Mouse (Mus musculus) kidney, embryonic 14.5 days (tissue): ENCODE data around the gene Cacna2d2. TPM values are rescaled to one million over a fixed set of nuclear protein-coding genes. Genes with fewer than 3 reads are reported as not detected.
"Not testable (repeated sequence)": the region's sequence is repeated elsewhere in the genome, so short reads cannot be mapped to it uniquely, and the experiment has no call there.

Experiments used
- ATAC-seq: fragments of 200-750 bp; cut with Nextera tagmentation; 2 replicates; pipeline ENCODE4 v1.8.0; 2017; ENCODE audit warnings: moderate number of reproducible peaks, mild to moderate bottlenecking, moderate TSS enrichment, moderate library complexity; ENCODE audit not compliant: low FRiP score, low TSS enrichment
- H3K27ac ChIP-seq: fragments of 300-500 bp; sonication (generic); 2 replicates; pipeline ENCODE4 v1.5.1; 2014; ENCODE audit warnings: low read depth, mild to moderate bottlenecking, low read length, moderate library complexity, mixed read lengths
- H3K27me3 ChIP-seq: fragments of 300-500 bp; sonication (generic); 2 replicates; pipeline ENCODE4 v1.6.1; 2014; ENCODE audit warnings: mild to moderate bottlenecking, low read length; ENCODE audit not compliant: control insufficient read depth, insufficient read depth
- H3K36me3 ChIP-seq: fragments of 300-500 bp; sonication (generic); 2 replicates; pipeline ENCODE4 v1.6.1; 2014; ENCODE audit warnings: low read length, mixed read lengths; ENCODE audit not compliant: control insufficient read depth, insufficient read depth
- H3K4me1 ChIP-seq: fragments of 300-500 bp; sonication (generic); 2 replicates; pipeline ENCODE4 v1.6.1; 2014; ENCODE audit warnings: low read length, mixed read lengths; ENCODE audit not compliant: control insufficient read depth, insufficient read depth
- H3K4me2 ChIP-seq: fragments of 300-500 bp; sonication (generic); replicated peaks from 2 replicates; pipeline ENCODE4 v1.6.1; 2014; ENCODE audit warnings: low read depth, mild to moderate bottlenecking, low read length
- H3K4me3 ChIP-seq: fragments of 300-500 bp; sonication (generic); 2 replicates; pipeline ENCODE4 v1.5.1; 2014; ENCODE audit warnings: mild to moderate bottlenecking, low read length
- H3K9ac ChIP-seq: fragments of 300-500 bp; sonication (generic); 2 replicates; pipeline ENCODE4 v1.6.1; 2014; ENCODE audit warnings: low read depth, mild to moderate bottlenecking, low read length, moderate library complexity
- H3K9me3 ChIP-seq: fragments of 300-500 bp; sonication (generic); 2 replicates; pipeline ENCODE4 v1.6.1; 2016; ENCODE audit warnings: low read length; ENCODE audit not compliant: control insufficient read depth
- WGBS: fragments of 180-500 bp; shearing (Covaris S2); extraction: QIAGEN DNeasy Blood & Tissue Kit; methylation state at CpG from one replicate; pipeline ENCODE4 v1.1.7; 2014; 5-methylcytosine and 5-hydroxymethylcytosine counted together
- polyA plus RNA-seq: library from polyadenylated mRNA; unstranded; fragments of >200 nt; fragmentation: Nextera tagmentation; extraction: Ambion mirVana; gene quantifications from 2 replicates; pipeline ENCODE4 v1.2.1, GENCODE M21; 2014

The Cacna2d2 gene
- polyA plus RNA-seq, 1 experiment from 2014 or later: 0.77 TPM

DNA sequence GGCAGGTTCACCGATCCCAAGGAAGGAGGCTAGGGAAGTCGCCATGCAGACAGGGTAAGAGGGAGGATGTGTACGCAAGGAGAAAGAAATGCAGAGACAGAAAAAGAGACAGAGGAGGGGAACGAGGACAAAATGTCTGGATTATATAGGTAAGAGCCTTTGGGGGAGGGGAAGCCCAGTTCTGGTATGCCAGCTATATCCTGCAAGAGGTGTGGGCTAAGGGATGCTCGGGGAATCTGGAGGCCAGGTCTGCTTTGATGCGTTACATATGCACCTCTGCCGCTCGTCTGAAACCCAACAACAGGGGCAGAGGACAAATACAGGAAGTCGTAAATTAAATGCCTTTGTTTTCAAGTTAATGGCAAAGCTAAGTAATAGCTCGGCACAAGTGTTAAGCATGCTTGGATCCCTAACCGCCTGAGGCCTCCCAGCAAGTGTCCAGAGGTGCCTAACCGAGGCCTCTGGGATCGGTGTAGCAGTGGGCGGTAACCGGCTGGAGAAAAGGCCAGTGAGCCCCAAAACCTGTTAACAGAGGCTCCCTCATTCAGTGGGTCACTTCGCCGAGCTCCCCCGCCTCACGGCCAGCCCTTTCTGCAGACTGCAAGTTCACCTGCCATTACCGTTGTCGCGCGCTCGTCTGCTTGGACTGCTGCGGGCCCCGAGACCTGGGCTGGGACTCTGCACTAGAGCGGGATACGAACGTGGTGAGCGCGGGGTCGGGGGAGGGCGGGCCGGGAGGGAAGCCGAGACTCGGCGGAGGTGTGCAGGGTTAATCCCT lies 154.3 kb downstream of the Cacna2d2 start:
- WGBS: 2% methylated on average over 37 of the region's 37 CpGs
- Histone ChIP-seq H3K4me1 (peaks cover 49% of the 10 kb centered on the region), H3K9me3 (no peaks in the 10 kb centered on the region), H3K9ac (peak overlapping the region; percentile 67), H3K36me3 (peaks cover 24% of the 10 kb centered on the region), H3K4me2 (peak overlapping the region; percentile 87), H3K27me3 (no peaks in the 10 kb centered on the region), H3K27ac (peak overlapping the region; percentile 96), H3K4me3 (peak overlapping the region; percentile 63)
- peak; percentile 10; the same call in 1 of the 2 replicates for ATAC-seq

DNA sequence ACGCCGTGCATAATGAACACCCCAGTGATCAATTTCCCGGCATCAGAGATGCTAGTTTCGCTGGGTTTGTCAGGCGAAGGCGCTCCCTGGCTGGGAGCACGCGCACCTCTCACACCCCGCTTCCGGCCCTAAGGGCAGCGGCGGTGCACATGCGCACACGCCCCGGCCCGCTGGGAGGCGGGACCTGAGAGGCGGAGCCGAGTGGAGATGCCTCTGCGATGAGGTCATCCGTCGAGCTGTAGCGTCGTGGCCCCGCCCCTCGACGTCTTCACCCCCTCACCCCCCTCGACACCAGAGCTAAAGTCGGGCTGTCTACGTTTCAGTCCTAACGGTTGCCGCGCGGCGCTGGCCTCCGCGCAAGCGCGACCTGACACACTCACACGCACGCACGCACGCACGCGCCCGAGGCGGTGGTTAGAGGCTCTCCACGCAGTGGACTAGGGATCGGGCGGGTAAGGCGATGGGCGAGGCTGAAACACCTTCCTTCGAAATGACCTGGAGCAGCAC lies 155.0 kb downstream of the Cacna2d2 start:
- under 1% methylated on average over 48 of the region's 53 CpGs for WGBS
- Histone ChIP-seq H3K36me3 (peaks cover 30% of the 10 kb centered on the region), H3K4me2 (peak overlapping the region; percentile 87), H3K4me1 (peaks cover 49% of the 10 kb centered on the region), H3K9ac (peak overlapping the region; percentile 86), H3K27me3 (no peaks in the 10 kb centered on the region), H3K4me3 (peak overlapping the region; percentile 63), H3K27ac (peak overlapping the region; percentile 97), H3K9me3 (no peaks in the 10 kb centered on the region)
- peak; percentile 88 for ATAC-seq

DNA sequence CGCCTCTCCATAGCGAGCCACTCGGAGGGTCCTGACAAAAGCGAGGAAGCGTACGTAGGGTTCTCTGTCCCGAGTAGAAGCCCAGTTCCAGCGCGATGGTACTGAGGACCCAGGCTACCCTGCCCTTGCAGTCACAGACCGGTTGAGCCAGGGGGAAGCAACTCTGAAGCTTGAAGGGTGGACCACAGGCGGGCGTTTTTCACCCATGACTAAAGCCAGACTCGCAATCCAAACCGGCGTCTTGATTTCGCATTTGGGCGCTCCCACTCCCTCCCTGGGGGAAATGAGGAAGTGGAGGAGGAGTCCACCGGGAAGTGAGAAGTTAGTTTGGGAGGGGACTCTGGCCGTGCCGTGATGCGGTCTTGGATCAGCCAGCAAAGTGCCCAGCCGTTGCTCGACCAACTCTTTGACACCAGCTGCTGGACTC lies 155.6 kb downstream of the Cacna2d2 start:
- Histone ChIP-seq H3K9me3 (no peaks in the 10 kb centered on the region), H3K27me3 (no peaks in the 10 kb centered on the region), H3K9ac (peak overlapping the region; percentile 86), H3K4me1 (peaks cover 49% of the 10 kb centered on the region), H3K27ac (peak overlapping the region; percentile 97), H3K4me2 (peak overlapping the region; percentile 87), H3K36me3 (peaks cover 37% of the 10 kb centered on the region), H3K4me3 (peak overlapping the region; percentile 63)
- peak; percentile 47 for ATAC-seq
- under 1% methylated on average over 23 of the region's 23 CpGs for WGBS

DNA sequence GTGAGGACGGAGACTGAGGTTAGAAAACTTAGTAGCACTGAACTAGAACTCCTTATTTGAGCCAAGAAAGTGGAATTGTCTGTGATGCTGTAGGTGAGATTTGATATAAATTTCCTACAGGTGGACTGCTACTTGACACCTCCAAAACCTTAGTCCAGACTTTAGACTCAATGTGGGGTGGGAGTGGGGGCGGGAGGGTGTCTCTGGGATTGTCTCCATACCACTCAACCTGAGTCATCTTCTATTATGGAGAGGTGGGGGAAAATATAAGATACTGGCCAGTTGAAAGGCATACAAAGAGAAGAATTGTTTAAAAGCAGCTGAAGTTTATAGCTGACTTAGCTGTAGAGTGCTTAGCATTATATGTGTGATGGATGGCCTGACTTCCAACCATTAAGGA lies 156.3 kb downstream of the Cacna2d2 start:
- peaks cover 46% of the 10 kb centered on the region for H3K4me1 ChIP-seq

DNA sequence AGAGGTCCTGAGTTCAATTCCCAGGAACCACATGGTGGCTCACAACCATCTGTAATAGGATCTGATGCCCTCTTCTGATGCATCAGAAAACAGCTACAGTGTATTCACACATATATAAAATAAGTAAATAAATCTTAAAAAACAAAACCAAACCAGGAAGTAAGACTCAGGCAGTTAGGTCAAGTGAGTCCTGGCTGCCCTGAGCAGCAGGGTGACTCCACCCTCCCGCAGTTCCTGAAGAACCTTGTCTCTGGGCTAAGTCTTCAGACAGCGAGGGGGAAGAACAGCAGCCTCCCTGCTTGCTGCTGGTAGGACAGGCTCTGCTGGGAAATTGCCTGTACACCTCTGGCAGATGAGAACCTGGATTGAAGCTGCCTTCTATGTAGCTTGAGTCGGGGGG lies 156.9 kb downstream of the Cacna2d2 start:
- Histone ChIP-seq H3K9me3 (no peaks in the 10 kb centered on the region), H3K4me3 (peak overlapping the region; percentile 63; the same call in 1 of the 2 replicates), H3K36me3 (peaks cover 50% of the 10 kb centered on the region), H3K27me3 (no peaks in the 10 kb centered on the region), H3K27ac (no peak overlapping the region), H3K4me2 (peak overlapping the region; percentile 87), H3K9ac (no peak overlapping the region), H3K4me1 (peaks cover 40% of the 10 kb centered on the region)
- WGBS: 71% methylated on average over 3 of the region's 3 CpGs
- ATAC-seq: no peak

More for the DNA sequence above, 156.3 kb downstream of the Cacna2d2 start:
- Histone ChIP-seq H3K4me2 (peak overlapping the region; percentile 87), H3K27me3 (no peaks in the 10 kb centered on the region), H3K36me3 (peaks cover 44% of the 10 kb centered on the region), H3K9ac (peak overlapping the region; percentile 86), H3K27ac (peak overlapping the region; percentile 97), H3K4me3 (peak overlapping the region; percentile 63), H3K9me3 (no peaks in the 10 kb centered on the region)
- WGBS: 45% methylated on average over 2 of the region's 2 CpGs
- no peak for ATAC-seq

DNA sequence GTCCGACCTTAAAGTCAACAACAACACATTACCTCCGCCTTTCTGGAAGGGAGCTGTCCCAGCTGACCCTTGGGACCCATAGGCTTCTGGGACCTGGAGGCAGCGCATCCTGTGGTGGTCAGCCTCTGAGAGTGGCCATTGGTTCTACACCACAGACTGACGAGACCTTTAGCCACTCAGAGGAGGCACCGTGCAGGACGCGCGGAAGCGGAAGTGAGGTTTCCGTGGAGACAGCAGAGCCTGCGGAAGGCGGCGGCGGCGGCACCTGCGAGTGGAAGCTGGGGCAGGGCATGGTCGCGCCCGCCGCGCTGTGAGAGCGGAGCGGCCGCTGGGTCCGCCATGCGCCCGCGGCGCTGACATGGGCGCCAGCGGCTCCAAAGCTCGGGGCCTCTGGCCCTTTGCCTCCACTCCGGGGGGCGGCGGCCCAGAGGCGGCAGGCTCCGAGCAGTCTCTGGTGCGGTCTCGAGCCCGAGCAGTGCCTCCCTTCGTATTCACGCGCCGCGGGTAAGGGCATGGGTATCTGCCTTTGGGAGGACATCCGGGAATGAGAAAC lies 163.7 kb downstream of the Cacna2d2 start, which contains the start of gene Tusc2:
TSS of gene Tusc2 (plus strand) at position 227 of the 553 bp plus-strand sequence.
- peaks cover 57% of the 10 kb centered on the region for H3K36me3 ChIP-seq
- ATAC-seq: peak; percentile 93

DNA sequence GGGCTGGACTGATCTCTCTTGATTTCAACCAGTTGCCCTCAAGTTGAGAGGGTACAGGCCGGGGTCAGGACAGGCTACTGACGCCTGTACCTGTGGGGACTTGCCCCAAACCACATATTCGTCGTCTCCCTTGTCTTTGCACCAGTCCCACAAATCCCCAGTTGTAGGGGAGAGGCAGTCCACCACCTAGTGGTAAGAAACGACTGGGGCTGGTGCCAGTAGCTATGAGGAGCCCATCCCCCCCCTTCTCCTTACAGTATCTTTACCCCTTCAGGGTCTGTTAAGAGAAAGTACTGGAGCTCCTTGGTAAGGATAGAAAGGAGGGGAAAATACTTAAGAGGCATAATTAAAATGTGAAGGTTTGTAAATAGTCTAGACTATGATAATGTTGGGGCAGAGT lies 166.1 kb downstream of the Cacna2d2 start:
- WGBS: 49% methylated on average over 5 of the region's 5 CpGs
- not testable (repeated sequence) for ATAC-seq, H3K27me3 ChIP-seq, H3K9ac ChIP-seq, H3K9me3 ChIP-seq, H3K27ac ChIP-seq, H3K4me3 ChIP-seq, H3K4me2 ChIP-seq
- peaks cover 34% of the 10 kb centered on the region for H3K36me3 ChIP-seq
- H3K4me1 ChIP-seq: peaks cover 23% of the 10 kb centered on the region

More for the DNA sequence above, 163.7 kb downstream of the Cacna2d2 start, which contains the start of gene Tusc2:
- H3K27me3 ChIP-seq: no peaks in the 10 kb centered on the region
- H3K4me3 ChIP-seq: peak within 1 kb of the TSS; percentile 91
- WGBS: under 1% methylated on average over 34 of the region's 46 CpGs
- no peaks in the 10 kb centered on the region for H3K9me3 ChIP-seq
- H3K4me1 ChIP-seq: peaks cover 14% of the 10 kb centered on the region
- peak within 1 kb of the TSS; percentile 63; the same call in 1 of the 2 replicates for H3K27ac ChIP-seq
- peak within 1 kb of the TSS; percentile 78 for H3K9ac ChIP-seq
- peak within 1 kb of the TSS; percentile 78 for H3K4me2 ChIP-seq

DNA sequence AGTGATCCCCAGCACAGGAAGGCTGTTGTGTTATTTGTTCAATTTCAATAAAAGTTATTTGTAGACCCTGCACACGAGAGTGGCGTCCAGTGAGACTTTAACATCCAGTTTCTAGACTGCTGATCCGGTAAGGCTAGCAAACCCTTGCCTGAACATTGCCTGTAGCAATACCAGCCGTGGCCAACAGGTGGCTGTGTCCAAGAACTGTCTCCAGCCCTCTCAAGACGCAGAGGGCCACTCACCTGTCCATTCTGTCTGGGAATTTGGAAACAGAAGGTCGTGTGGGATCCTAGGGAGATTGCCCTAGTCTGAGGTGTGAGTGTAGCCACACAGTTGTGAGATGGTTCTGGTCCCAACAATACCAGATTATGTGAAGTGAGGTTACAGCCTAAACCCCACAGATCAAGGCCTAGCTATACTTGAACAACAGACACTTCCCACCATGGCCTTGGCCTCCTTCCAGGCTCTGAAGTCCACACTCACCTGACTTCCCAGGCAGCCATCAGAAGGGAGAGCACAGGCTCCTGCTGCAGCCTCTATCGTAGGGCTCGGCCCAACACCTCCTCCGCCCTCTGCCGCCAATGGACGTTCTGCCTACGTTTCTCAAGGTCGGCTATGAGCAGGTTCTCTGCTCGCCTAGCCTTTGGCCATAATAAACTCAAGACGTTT lies 166.8 kb downstream of the Cacna2d2 start:
- Histone ChIP-seq H3K9me3 (no peaks in the 10 kb centered on the region), H3K27ac (peak overlapping the region; percentile 77; the same call in 1 of the 2 replicates), H3K36me3 (peaks cover 34% of the 10 kb centered on the region), H3K4me2 (peak overlapping the region; percentile 83; the same call in 1 of the 2 replicates), H3K4me1 (peaks cover 29% of the 10 kb centered on the region), H3K9ac (no peak overlapping the region), H3K4me3 (no peak overlapping the region), H3K27me3 (no peaks in the 10 kb centered on the region)
- no peak for ATAC-seq
- WGBS: 57% methylated on average over 15 of the region's 15 CpGs
